Mouse (Mus musculus): Measurements from ENCODE around the gene Dnajc22. TPM values are rescaled to one million over a fixed set of nuclear protein-coding genes. Genes with fewer than 3 reads are reported as not detected.

Gene Dnajc22
- polyA plus RNA-seq, 1 experiment from 2014 or later: 0.75 TPM

DNA sequence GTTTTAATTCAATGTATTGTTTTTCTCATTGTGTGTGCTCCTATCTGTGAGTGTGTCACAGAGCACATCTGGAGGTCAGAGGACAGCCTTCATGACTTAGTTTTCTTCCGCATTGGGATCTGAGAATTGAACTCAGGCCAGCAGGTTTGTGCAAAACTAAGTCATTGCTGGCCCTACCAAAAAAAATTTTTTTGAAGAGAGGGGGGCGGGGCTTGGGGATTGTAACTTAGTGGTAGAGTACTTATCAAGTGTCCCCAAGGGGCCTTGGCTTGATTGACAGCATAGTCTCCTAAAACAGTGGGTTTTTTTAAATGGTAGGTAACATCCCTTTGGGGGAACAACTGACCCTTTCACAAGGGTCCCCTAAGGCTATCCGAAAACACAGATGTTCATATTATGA lies 18.2 kb downstream of the Dnajc22 start:
- Histone ChIP-seq H3K4me1 (ENCODE audit: control insufficient read depth, insufficient read depth, low read length) (no peaks in the 10 kb centered on the region), H3K4me2 (ENCODE audit: low read length) (no peak overlapping the region), H3K4me3 (ENCODE audit: low read depth, low read length) (no peak overlapping the region), H3K36me3 (ENCODE audit: control insufficient read depth, insufficient read depth, low read length) (no peaks in the 10 kb centered on the region), H3K9me3 (replicated peaks; ENCODE audit: control insufficient read depth, low read length, poor library complexity, severe bottlenecking) (no peaks in the 10 kb centered on the region), H3K9ac (ENCODE audit: low read depth, low read length) (no peak overlapping the region), H3K27ac (ENCODE audit: low read length) (no peak overlapping the region), H3K27me3 (ENCODE audit: control insufficient read depth, insufficient read depth, low read depth, low read length) (no peaks in the 10 kb centered on the region)
- no peak for ATAC-seq
- WGBS: 92% methylated on average over 3 of the region's 3 CpGs

DNA sequence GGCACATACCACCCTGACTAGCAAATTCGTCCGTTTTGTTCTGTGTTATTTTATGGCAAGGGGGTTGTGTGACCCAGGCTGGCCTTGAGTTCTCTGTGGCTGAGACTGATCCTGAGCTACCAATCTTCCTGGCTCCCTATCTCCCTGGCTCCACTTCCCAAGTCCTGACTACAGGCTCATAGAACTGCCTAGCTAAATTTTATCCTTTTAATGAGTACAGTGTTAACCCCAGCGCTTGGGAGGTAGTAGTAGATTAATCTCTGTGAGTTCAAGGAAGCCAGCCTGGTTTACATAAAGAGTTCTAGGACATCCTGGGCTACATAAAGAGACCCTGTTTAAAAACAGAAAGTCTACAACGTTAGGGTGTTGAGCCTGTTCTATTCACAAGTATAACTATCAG lies 18.8 kb downstream of the Dnajc22 start:
- no peak overlapping the region for H3K27ac ChIP-seq (ENCODE audit: low read length)
- no peak for ATAC-seq
- no peak overlapping the region for H3K4me3 ChIP-seq (ENCODE audit: low read depth, low read length)
- WGBS: 76% methylated on average over 4 of the region's 4 CpGs
- H3K4me2 ChIP-seq (ENCODE audit: low read length): no peak overlapping the region
- no peaks in the 10 kb centered on the region for H3K4me1 ChIP-seq (ENCODE audit: control insufficient read depth, insufficient read depth, low read length)
- H3K9ac ChIP-seq (ENCODE audit: low read depth, low read length): no peak overlapping the region
- no peaks in the 10 kb centered on the region for H3K36me3 ChIP-seq (ENCODE audit: control insufficient read depth, insufficient read depth, low read length)
- no peaks in the 10 kb centered on the region for H3K9me3 ChIP-seq (replicated peaks; ENCODE audit: control insufficient read depth, low read length, poor library complexity, severe bottlenecking)
- H3K27me3 ChIP-seq (ENCODE audit: control insufficient read depth, insufficient read depth, low read depth, low read length): no peaks in the 10 kb centered on the region

DNA sequence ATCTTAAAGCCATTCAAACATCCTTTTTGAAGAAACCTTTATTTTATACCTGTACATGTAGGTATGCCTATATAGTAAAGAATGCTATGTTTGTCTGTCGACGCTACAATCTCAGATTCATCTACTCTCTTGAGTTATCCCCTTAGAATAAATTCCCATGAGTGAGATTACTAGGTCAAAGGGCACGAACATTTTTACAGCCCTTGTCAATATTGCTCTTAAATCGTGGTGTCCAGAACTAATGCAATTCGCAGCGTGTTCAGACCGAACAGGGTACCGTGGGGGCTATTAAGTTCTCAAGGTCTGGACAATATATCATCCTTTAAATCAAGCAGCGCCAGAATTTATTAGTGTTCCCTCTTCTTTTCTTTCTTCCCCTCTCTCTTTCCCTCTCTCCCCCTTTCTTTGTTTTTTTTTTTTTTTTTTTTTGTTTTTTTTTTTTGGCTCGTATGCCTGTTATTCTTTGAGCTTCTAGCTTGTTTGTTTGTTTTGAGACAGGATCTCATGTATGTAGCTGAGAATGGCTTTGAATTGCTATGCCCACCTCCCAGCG lies 19.9 kb downstream of the Dnajc22 start:
- Histone ChIP-seq H3K9me3 (replicated peaks; ENCODE audit: control insufficient read depth, low read length, poor library complexity, severe bottlenecking) (no peaks in the 10 kb centered on the region), H3K36me3 (ENCODE audit: control insufficient read depth, insufficient read depth, low read length) (no peaks in the 10 kb centered on the region), H3K27me3 (ENCODE audit: control insufficient read depth, insufficient read depth, low read depth, low read length) (no peaks in the 10 kb centered on the region), H3K27ac (ENCODE audit: low read length) (no peak overlapping the region), H3K4me3 (ENCODE audit: low read depth, low read length) (no peak overlapping the region), H3K9ac (ENCODE audit: low read depth, low read length) (no peak overlapping the region), H3K4me2 (ENCODE audit: low read length) (no peak overlapping the region), H3K4me1 (ENCODE audit: control insufficient read depth, insufficient read depth, low read length) (no peaks in the 10 kb centered on the region)
- no peak for ATAC-seq
- WGBS: 64% methylated on average over 11 of the region's 11 CpGs

DNA sequence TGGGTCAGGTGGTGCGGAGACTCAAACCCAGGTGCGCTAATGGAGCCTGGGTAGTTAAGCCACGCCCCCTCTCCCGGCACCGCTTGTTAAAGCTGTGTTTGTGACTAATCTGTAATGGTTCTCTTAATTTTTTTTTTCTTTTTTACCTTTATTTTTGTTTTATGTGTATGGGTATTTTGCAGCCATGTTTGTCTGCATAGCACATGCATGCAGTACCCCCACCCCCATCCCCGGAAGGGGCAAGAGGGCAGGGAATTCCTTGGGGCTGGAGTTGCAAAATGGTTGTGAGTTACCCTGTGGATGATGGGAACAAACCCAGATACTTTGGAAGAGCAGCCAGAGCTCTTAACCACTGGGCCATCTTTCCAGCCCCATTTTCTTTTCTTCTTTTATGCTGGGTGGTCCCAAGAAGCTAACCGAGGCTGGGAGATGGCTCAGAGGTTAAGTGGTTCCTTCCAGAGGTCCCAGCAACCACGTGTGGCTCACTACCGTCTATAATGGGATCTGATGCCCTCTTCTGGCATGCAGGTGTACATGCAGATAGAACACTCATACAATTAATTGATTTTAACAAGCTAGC lies 20.5 kb downstream of the Dnajc22 start:
- no peak overlapping the region for H3K27ac ChIP-seq (ENCODE audit: low read length)
- H3K4me3 ChIP-seq (ENCODE audit: low read depth, low read length): no peak overlapping the region
- no peak overlapping the region for H3K4me2 ChIP-seq (ENCODE audit: low read length)
- H3K36me3 ChIP-seq (ENCODE audit: control insufficient read depth, insufficient read depth, low read length): no peaks in the 10 kb centered on the region
- H3K9me3 ChIP-seq (replicated peaks; ENCODE audit: control insufficient read depth, low read length, poor library complexity, severe bottlenecking): no peaks in the 10 kb centered on the region
- ATAC-seq: no peak
- H3K4me1 ChIP-seq (ENCODE audit: control insufficient read depth, insufficient read depth, low read length): no peaks in the 10 kb centered on the region
- H3K27me3 ChIP-seq (ENCODE audit: control insufficient read depth, insufficient read depth, low read depth, low read length): no peaks in the 10 kb centered on the region
- 8% methylated on average over 9 of the region's 9 CpGs for WGBS
- H3K9ac ChIP-seq (ENCODE audit: low read depth, low read length): no peak overlapping the region

DNA sequence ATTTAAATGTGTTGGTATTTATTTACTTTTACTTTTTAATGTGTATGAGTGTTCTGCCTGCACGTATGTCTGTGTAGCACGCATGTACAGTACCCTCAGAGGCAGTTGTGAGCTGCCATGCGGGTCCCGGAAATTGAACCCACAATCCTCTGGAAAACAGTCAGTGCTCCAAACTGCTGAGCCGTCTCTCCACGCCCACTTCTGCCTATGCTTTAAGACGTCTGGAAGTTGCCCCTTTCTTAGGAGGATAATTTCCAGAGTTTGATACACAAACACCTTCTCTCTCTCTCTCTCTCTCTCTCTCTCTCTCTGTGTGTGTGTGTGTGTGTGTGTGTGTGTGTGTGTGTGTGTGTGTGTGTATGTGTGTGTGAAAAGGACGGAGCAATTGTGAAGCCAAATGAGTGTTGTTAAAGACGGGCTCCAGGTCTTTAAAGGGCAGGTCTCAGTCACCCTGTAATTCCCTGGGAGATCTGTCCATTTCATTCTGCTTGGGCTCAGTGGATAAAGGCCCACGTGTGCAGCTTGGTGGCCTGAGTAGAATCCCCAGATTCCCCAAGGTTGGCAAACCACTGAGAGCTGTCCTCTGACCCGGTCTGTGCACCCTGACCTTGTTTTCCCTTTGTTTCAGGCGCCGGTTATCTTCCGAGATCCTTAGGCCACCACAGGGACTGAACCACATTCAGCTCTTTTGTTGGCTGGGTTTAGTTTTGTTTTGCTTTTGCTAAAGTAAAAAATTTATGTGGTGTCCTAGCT lies 21.5 kb downstream of the Dnajc22 start:
- H3K27ac ChIP-seq (ENCODE audit: low read length): no peak overlapping the region
- H3K36me3 ChIP-seq (ENCODE audit: control insufficient read depth, insufficient read depth, low read length): no peaks in the 10 kb centered on the region
- H3K4me3 ChIP-seq (ENCODE audit: low read depth, low read length): no peak overlapping the region
- H3K4me1 ChIP-seq (ENCODE audit: control insufficient read depth, insufficient read depth, low read length): no peaks in the 10 kb centered on the region
- no peaks in the 10 kb centered on the region for H3K27me3 ChIP-seq (ENCODE audit: control insufficient read depth, insufficient read depth, low read depth, low read length)
- H3K9me3 ChIP-seq (replicated peaks; ENCODE audit: control insufficient read depth, low read length, poor library complexity, severe bottlenecking): no peaks in the 10 kb centered on the region
- no peak overlapping the region for H3K4me2 ChIP-seq (ENCODE audit: low read length)
- ATAC-seq: no peak
- WGBS: 47% methylated on average over 14 of the region's 14 CpGs
- H3K9ac ChIP-seq (ENCODE audit: low read depth, low read length): no peak overlapping the region

DNA sequence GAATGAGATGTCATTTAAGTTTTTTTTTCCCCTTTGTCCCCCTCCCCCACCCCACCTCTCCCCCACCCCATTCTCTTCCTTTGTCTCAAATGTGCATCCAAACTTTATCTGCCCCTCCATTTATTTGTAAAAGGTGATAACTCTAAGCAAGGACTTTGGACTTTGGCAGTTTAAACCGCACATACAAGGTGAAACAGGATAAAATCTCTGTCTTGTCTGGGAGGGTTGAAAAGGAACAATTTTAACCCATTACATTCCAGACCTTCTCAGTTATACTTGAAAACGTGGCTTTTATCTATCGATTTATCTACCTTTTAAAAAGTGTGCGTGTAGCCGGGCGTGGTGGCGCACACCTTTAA lies 22.1 kb downstream of the Dnajc22 start:
- no peaks in the 10 kb centered on the region for H3K4me1 ChIP-seq (ENCODE audit: control insufficient read depth, insufficient read depth, low read length)
- H3K36me3 ChIP-seq (ENCODE audit: control insufficient read depth, insufficient read depth, low read length): no peaks in the 10 kb centered on the region
- H3K9me3 ChIP-seq (replicated peaks; ENCODE audit: control insufficient read depth, low read length, poor library complexity, severe bottlenecking): no peaks in the 10 kb centered on the region
- ATAC-seq: no peak
- WGBS: 87% methylated on average over 7 of the region's 7 CpGs
- no peak overlapping the region for H3K27ac ChIP-seq (ENCODE audit: low read length)
- no peak overlapping the region for H3K9ac ChIP-seq (ENCODE audit: low read depth, low read length)
- H3K4me2 ChIP-seq (ENCODE audit: low read length): no peak overlapping the region
- no peak overlapping the region for H3K4me3 ChIP-seq (ENCODE audit: low read depth, low read length)
- no peaks in the 10 kb centered on the region for H3K27me3 ChIP-seq (ENCODE audit: control insufficient read depth, insufficient read depth, low read depth, low read length)

DNA sequence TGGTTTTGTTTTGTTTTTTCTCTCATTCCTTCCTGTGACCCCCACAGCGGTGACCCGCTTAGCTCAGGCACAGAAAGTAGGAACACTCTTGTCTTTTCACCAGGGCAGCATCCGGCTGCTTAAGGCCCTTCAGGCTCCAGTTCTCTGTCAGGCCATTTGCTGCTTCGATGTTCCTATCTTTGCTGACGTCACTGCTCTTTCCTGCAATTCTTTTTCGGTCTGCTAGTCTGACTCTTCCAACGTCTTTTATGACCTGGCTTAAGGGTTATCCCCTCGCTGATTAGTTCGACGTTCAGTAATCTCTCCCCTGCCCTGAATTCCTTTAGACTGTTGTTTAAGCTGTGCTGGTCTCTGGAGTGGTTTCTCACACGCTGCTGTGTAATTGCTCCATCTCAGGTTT lies 23.6 kb downstream of the Dnajc22 start:
- no peak overlapping the region for H3K27ac ChIP-seq (ENCODE audit: low read length)
- H3K36me3 ChIP-seq (ENCODE audit: control insufficient read depth, insufficient read depth, low read length): no peaks in the 10 kb centered on the region
- 54% methylated on average over 11 of the region's 11 CpGs for WGBS
- no peaks in the 10 kb centered on the region for H3K9me3 ChIP-seq (replicated peaks; ENCODE audit: control insufficient read depth, low read length, poor library complexity, severe bottlenecking)
- ATAC-seq: no peak
- no peak overlapping the region for H3K4me3 ChIP-seq (ENCODE audit: low read depth, low read length)
- H3K4me2 ChIP-seq (ENCODE audit: low read length): no peak overlapping the region
- no peaks in the 10 kb centered on the region for H3K27me3 ChIP-seq (ENCODE audit: control insufficient read depth, insufficient read depth, low read depth, low read length)
- no peaks in the 10 kb centered on the region for H3K4me1 ChIP-seq (ENCODE audit: control insufficient read depth, insufficient read depth, low read length)
- H3K9ac ChIP-seq (ENCODE audit: low read depth, low read length): no peak overlapping the region

DNA sequence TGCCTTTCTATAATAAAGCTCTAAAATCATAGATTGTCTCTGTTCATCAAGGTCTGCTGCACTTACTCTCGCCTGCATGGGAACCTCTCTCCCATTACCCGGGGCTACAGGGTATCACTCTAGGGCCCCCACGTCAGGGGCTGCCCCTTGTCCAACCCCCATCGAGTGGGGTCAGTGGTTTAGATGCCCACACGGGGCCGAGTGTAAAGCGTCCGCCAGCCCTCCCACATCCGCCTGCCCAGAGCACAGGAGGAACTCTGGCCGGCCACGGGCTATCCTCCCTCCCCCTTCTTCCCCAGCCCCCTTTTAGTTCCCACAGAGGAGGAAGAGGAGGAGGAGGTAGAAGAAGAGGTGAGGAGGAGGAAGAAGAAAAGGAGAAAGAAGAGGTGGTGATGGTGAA lies 27.8 kb downstream of the Dnajc22 start:
- Histone ChIP-seq H3K27me3 (ENCODE audit: control insufficient read depth, insufficient read depth, low read depth, low read length) (no peaks in the 10 kb centered on the region), H3K4me1 (ENCODE audit: control insufficient read depth, insufficient read depth, low read length) (no peaks in the 10 kb centered on the region), H3K27ac (ENCODE audit: low read length) (no peak overlapping the region), H3K4me3 (ENCODE audit: low read depth, low read length) (no peak overlapping the region), H3K9ac (ENCODE audit: low read depth, low read length) (0 out of 2 replicates have a peak overlapping the region, but pooled peaks have one; percentile 20), H3K4me2 (ENCODE audit: low read length) (no peak overlapping the region), H3K36me3 (ENCODE audit: control insufficient read depth, insufficient read depth, low read length) (no peaks in the 10 kb centered on the region), H3K9me3 (replicated peaks; ENCODE audit: control insufficient read depth, low read length, poor library complexity, severe bottlenecking) (no peaks in the 10 kb centered on the region)
- WGBS: 13% methylated on average over 11 of the region's 11 CpGs
- ATAC-seq: no peak

DNA sequence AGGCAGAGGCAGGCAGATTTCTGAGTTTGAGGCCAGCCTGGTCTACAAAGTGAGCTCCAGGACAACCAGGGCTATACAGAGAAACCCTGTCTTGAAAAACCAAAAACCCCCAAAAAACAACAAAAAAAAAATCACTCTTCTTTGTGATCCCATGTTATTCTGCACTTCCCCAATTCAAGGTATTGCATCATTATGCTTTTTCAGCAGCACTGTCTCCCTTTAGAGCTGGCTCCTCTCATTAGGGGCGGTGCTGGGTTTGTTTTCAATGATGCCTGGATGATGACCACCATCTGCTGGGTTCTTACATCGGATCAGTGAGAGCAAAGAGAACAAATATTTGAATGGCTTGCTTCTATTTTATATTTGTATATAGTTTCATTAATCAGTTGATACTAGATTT lies 29.7 kb downstream of the Dnajc22 start:
- WGBS: 89% methylated on average over 2 of the region's 2 CpGs
- H3K36me3 ChIP-seq (ENCODE audit: control insufficient read depth, insufficient read depth, low read length): no peaks in the 10 kb centered on the region
- H3K9ac ChIP-seq (ENCODE audit: low read depth, low read length): no peak overlapping the region
- H3K4me1 ChIP-seq (ENCODE audit: control insufficient read depth, insufficient read depth, low read length): peaks cover 3% of the 10 kb centered on the region
- no peak overlapping the region for H3K27ac ChIP-seq (ENCODE audit: low read length)
- H3K4me3 ChIP-seq (ENCODE audit: low read depth, low read length): no peak overlapping the region
- ATAC-seq: no peak
- H3K27me3 ChIP-seq (ENCODE audit: control insufficient read depth, insufficient read depth, low read depth, low read length): no peaks in the 10 kb centered on the region
- no peak overlapping the region for H3K4me2 ChIP-seq (ENCODE audit: low read length)
- no peaks in the 10 kb centered on the region for H3K9me3 ChIP-seq (replicated peaks; ENCODE audit: control insufficient read depth, low read length, poor library complexity, severe bottlenecking)
